12 mouse cellular contexts compared by ENCODE assay signal in genomic region chr4:152190096-152190653, GRCm38 (mm10). TPM values are rescaled to one million over a fixed set of nuclear protein-coding genes. Genes with fewer than 3 reads are reported as not detected.
DNase-seq lines count a peak whose midpoint lies in the region; ATAC-seq and TF ChIP-seq lines count a peak whose summit lies in the region.
"Had no signal": no experiment of that assay in that cellular context is flagged by ENCODE, and none has a peak within 500 bp of the region (broad histone marks: within the 10 kb centered on the region; RNA-seq: fewer than 3 reads in every experiment).

No protein-coding gene starts in this region.

- TF ChIP-seq POLR2A in bone marrow, adult 2 months (IDR thresholded peaks at IDR 0.05; ENCODE audit: borderline replicate concordance, control insufficient read depth, low read depth, low read length): no peak
- TF ChIP-seq POLR2A in thymus, adult 2 months (IDR thresholded peaks at IDR 0.05; ENCODE audit: control insufficient read depth, extremely low read depth, insufficient read depth, low read length, poor library complexity): no peak

- no peak for DNase-seq in kidney, adult 18-20 months
- DNase-seq in naive thymus-derived CD4-positive, alpha-beta T cell, adult 2 months (ENCODE audit: low read depth): peak; percentile 37
- DNase-seq in ovary, postnatal 14 days (ENCODE audit: low spot score): no peak
- DNase-seq in thymus, adult 2 months: no peak
- DNase-seq: kidney, postnatal 10 days; right cerebral cortex, postnatal 4 days had no signal

- no peak for TF ChIP-seq CTCF in bone marrow, adult 2 months (IDR thresholded peaks at IDR 0.05; ENCODE audit: control insufficient read depth, insufficient read depth, low read length)
- no peak for TF ChIP-seq CTCF in thymus, adult 2 months (IDR thresholded peaks at IDR 0.05; ENCODE audit: borderline replicate concordance, control insufficient read depth, extremely low read depth, insufficient read depth, low read length, poor library complexity)

- no peaks in the 10 kb centered on the region for H3K9me3 ChIP-seq in kidney, embryonic 16.5 days (ENCODE audit: low read length)
- H3K9me3 ChIP-seq in midbrain, embryonic 13.5 days: no peaks in the 10 kb centered on the region

- ATAC-seq in kidney, embryonic 16.5 days (ENCODE audit: low FRiP score, low TSS enrichment): no peak
- ATAC-seq in hematopoietic stem cell, adult 5-6 weeks (replicated peaks in 1 of 2; ENCODE audit: insufficient read depth in 1 of 2, low FRiP score in 2 of 2, low TSS enrichment in 1 of 2, low read depth in 1 of 2, poor library complexity in 2 of 2, severe bottlenecking in 2 of 2): peak; percentile 76 to 79
- ATAC-seq in midbrain, embryonic 13.5 days: no peak

- no peak overlapping the region for H3K4me2 ChIP-seq in kidney, embryonic 16.5 days (replicated peaks; ENCODE audit: low read depth, low read length)
- no peak overlapping the region for H3K4me2 ChIP-seq in midbrain, embryonic 13.5 days (replicated peaks)

- no peak overlapping the region; the same call in 1 of the 2 replicates for H3K9ac ChIP-seq in kidney, embryonic 16.5 days (replicated peaks; ENCODE audit: low read length)
- no peak overlapping the region for H3K9ac ChIP-seq in midbrain, embryonic 13.5 days (replicated peaks)

- WGBS in kidney, embryonic 16.5 days: 58% methylated on average over 11 of the region's 11 CpGs
- 9% methylated on average over 11 of the region's 11 CpGs for WGBS in bone marrow, adult 2 months
- WGBS in midbrain, embryonic 13.5 days: 75% methylated on average over 11 of the region's 11 CpGs
- WGBS in thymus, adult 2 months: 38% methylated on average over 11 of the region's 11 CpGs

- H3K27me3 ChIP-seq in kidney, embryonic 16.5 days (ENCODE audit: insufficient read depth, low read length): no peaks in the 10 kb centered on the region
- H3K27me3 ChIP-seq in midbrain, embryonic 13.5 days: no peaks in the 10 kb centered on the region
- no peaks in the 10 kb centered on the region for H3K27me3 ChIP-seq in thymus, adult 2 months (ENCODE audit: control insufficient read depth, insufficient read depth, low read length)

- peak overlapping the region; percentile 17; the same call in 1 of the 2 replicates for H3K27ac ChIP-seq in kidney, embryonic 16.5 days (ENCODE audit: low read length)
- H3K27ac ChIP-seq in bone marrow, adult 2 months (ENCODE audit: control insufficient read depth, insufficient read depth, low read depth, low read length, poor library complexity): peak overlapping the region; percentile 46
- no peak overlapping the region for H3K27ac ChIP-seq in midbrain, embryonic 13.5 days
- H3K27ac ChIP-seq in thymus, adult 2 months (ENCODE audit: control insufficient read depth, insufficient read depth, low read length): no peak overlapping the region

- peaks cover 23% of the 10 kb centered on the region for H3K4me1 ChIP-seq in kidney, embryonic 16.5 days (ENCODE audit: insufficient read depth, low read length)
- H3K4me1 ChIP-seq in bone marrow, adult 2 months (ENCODE audit: control insufficient read depth, insufficient read depth, low read length): peaks cover 15% of the 10 kb centered on the region
- peaks cover 45% of the 10 kb centered on the region for H3K4me1 ChIP-seq in midbrain, embryonic 13.5 days (replicated peaks)
- H3K4me1 ChIP-seq in thymus, adult 2 months (replicated peaks; ENCODE audit: control insufficient read depth, insufficient read depth, low read length): peaks cover 49% of the 10 kb centered on the region

- H3K36me3 ChIP-seq in kidney, embryonic 16.5 days (ENCODE audit: insufficient read depth, low read length): no peaks in the 10 kb centered on the region
- H3K36me3 ChIP-seq in midbrain, embryonic 13.5 days: no peaks in the 10 kb centered on the region
- no peaks in the 10 kb centered on the region for H3K36me3 ChIP-seq in thymus, adult 2 months (ENCODE audit: control insufficient read depth, insufficient read depth, low read length)

- no peak overlapping the region for H3K4me3 ChIP-seq in kidney, embryonic 16.5 days (ENCODE audit: low read length)
- no peak overlapping the region for H3K4me3 ChIP-seq in bone marrow, adult 2 months (replicated peaks; ENCODE audit: control insufficient read depth, low read depth, low read length)
- H3K4me3 ChIP-seq in midbrain, embryonic 13.5 days (replicated peaks): no peak overlapping the region
- H3K4me3 ChIP-seq in thymus, adult 2 months (ENCODE audit: control insufficient read depth, insufficient read depth, low read length): no peak overlapping the region

RNA-seq across cellular contexts. Expression of gene Acot7, which starts 12.2 kb away (rescaled TPM):
- polyA plus RNA-seq in kidney, embryonic 16.5 days (2015; fragmentation: Nextera tagmentation; extraction: Ambion mirVana): 75.1 and 76.4 TPM in 2 replicates
- 12.4 and 32.0 TPM in 2 replicates for polyA plus RNA-seq in bone marrow, adult 2 months (2011; ENCODE audit: insufficient read depth, insufficient read length, low replicate concordance, missing spikeins)
- 66.4 and 72.7 TPM in 2 replicates for total RNA-seq in hematopoietic stem cell, adult 5-6 weeks (2017)
- polyA plus RNA-seq in midbrain, embryonic 13.5 days (2015; fragmentation: Nextera tagmentation; extraction: Ambion mirVana): 206 and 218 TPM in 2 replicates
- 56.6 and 80.8 TPM in 2 replicates for polyA plus RNA-seq in thymus, adult 2 months (2012; rRNA removed)

RNA-seq across cellular contexts. Expression of gene Hes2, which starts 31.5 kb away (rescaled TPM):
- polyA plus RNA-seq in kidney, embryonic 16.5 days (2015; fragmentation: Nextera tagmentation; extraction: Ambion mirVana): 0.14 and 0.57 TPM in 2 replicates
- polyA plus RNA-seq in bone marrow, adult 2 months (2011; ENCODE audit: insufficient read depth, insufficient read length, low replicate concordance, missing spikeins): not detected in 2 replicates
- not detected in 2 replicates for total RNA-seq in hematopoietic stem cell, adult 5-6 weeks (2017)
- polyA plus RNA-seq in midbrain, embryonic 13.5 days (2015; fragmentation: Nextera tagmentation; extraction: Ambion mirVana): 0.26 and 0.28 TPM in 2 replicates
- polyA plus RNA-seq in thymus, adult 2 months (2012; rRNA removed): 0.07 and 0.20 TPM in 2 replicates
- total RNA-seq: gastrocnemius, adult 8-10 months had no signal
- polyA plus RNA-seq: limb, embryonic 11.5 days had no signal

RNA-seq across cellular contexts. Expression of gene Espn, which starts 38.0 kb away (rescaled TPM):
- 22.2 and 30.6 TPM in 2 replicates for polyA plus RNA-seq in kidney, embryonic 16.5 days (2015; fragmentation: Nextera tagmentation; extraction: Ambion mirVana)
- polyA plus RNA-seq in bone marrow, adult 2 months (2011; ENCODE audit: insufficient read depth, insufficient read length, low replicate concordance, missing spikeins): 0.61 TPM in 1 of 2 replicates, not detected in the other
- 0.89 and 1.6 TPM in 2 replicates for total RNA-seq in hematopoietic stem cell, adult 5-6 weeks (2017)
- 0.07 TPM in 1 of 2 replicates, not detected in the other for polyA plus RNA-seq in midbrain, embryonic 13.5 days (2015; fragmentation: Nextera tagmentation; extraction: Ambion mirVana)
- 5.7 and 6.5 TPM in 2 replicates for polyA plus RNA-seq in thymus, adult 2 months (2012; rRNA removed)

Comparison
In these comparisons a context has a peak if more than half of its experiments do, and no peak if none do; other contexts are left out.
1. ATAC-seq: peak in hematopoietic stem cell, adult 5-6 weeks (2 of 2); none in kidney, embryonic 16.5 days (single experiment) and midbrain, embryonic 13.5 days (single experiment).
2. H3K27ac ChIP-seq: peak in kidney, embryonic 16.5 days (single experiment) and bone marrow, adult 2 months (single experiment); none in midbrain, embryonic 13.5 days (single experiment) and thymus, adult 2 months (single experiment).